Mouse (Mus musculus) embryonic facial prominence, embryonic 14.5 days (tissue): ENCODE measurements around the gene Reep6. TPM values are rescaled to one million over a fixed set of nuclear protein-coding genes. Genes with fewer than 3 reads are reported as not detected.
A peak's percentile ranks its signal among the peaks of the same experiment; 100 is the strongest.

Experiments
- ATAC-seq: fragments of 200-750 bp; cut with Nextera tagmentation; 2 replicates; pipeline ENCODE4 v1.8.0; 2017; ENCODE audit warnings: low read depth, moderate number of reproducible peaks, moderate TSS enrichment
- DNase-seq: peaks from one replicate; pipeline ENCODE4 v3.0.0-alpha.2; 2015; ENCODE audit warnings: low spot score
- H3K27ac ChIP-seq: fragments of 300-500 bp; sonication (generic); replicated peaks from 2 replicates; pipeline ENCODE4 v1.5.1; 2014; ENCODE audit warnings: low read depth, mild to moderate bottlenecking, low read length, moderate library complexity
- H3K27me3 ChIP-seq: fragments of 300-500 bp; sonication (generic); replicated peaks from 2 replicates; pipeline ENCODE4 v1.6.1; 2014; ENCODE audit warnings: low read length; ENCODE audit not compliant: control insufficient read depth, insufficient read depth
- H3K36me3 ChIP-seq: fragments of 300-500 bp; sonication (generic); 2 replicates; pipeline ENCODE4 v1.6.1; 2014; ENCODE audit warnings: low read length, mixed read lengths; ENCODE audit not compliant: control insufficient read depth, insufficient read depth
- H3K4me1 ChIP-seq: fragments of 300-500 bp; sonication (generic); 2 replicates; pipeline ENCODE4 v1.6.1; 2014; ENCODE audit warnings: antibody characterized with exemption, low read length; ENCODE audit not compliant: control insufficient read depth, insufficient read depth
- H3K4me2 ChIP-seq: fragments of 300-500 bp; sonication (generic); 2 replicates; pipeline ENCODE4 v1.6.1; 2014; ENCODE audit warnings: low read depth, mild to moderate bottlenecking, low read length, moderate library complexity, mixed read lengths
- H3K4me3 ChIP-seq: fragments of 300-500 bp; sonication (generic); 2 replicates; pipeline ENCODE4 v1.5.1; 2014; ENCODE audit warnings: low read depth, mild to moderate bottlenecking, low read length
- H3K9ac ChIP-seq: fragments of 300-500 bp; sonication (generic); 2 replicates; pipeline ENCODE4 v1.6.1; 2014; ENCODE audit warnings: low read depth, mild to moderate bottlenecking, low read length, moderate library complexity, mixed read lengths
- H3K9me3 ChIP-seq: fragments of 300-500 bp; sonication (generic); 2 replicates; pipeline ENCODE4 v1.6.1; 2016; ENCODE audit warnings: low read length; ENCODE audit not compliant: control insufficient read depth
- WGBS: fragments of 180-500 bp; shearing (Covaris S2); extraction: QIAGEN DNeasy Blood & Tissue Kit; methylation state at CpG from one replicate; pipeline ENCODE4 v1.1.7; 2014; 5-methylcytosine and 5-hydroxymethylcytosine counted together
- polyA plus RNA-seq: library from polyadenylated mRNA; unstranded; fragments of >200 nt; fragmentation: Nextera tagmentation; extraction: Ambion mirVana; gene quantifications from 2 replicates; pipeline ENCODE4 v1.2.1, GENCODE M21; 2014

Gene Reep6
- polyA plus RNA-seq, 1 experiment from 2014 or later: 5.6 TPM

DNA sequence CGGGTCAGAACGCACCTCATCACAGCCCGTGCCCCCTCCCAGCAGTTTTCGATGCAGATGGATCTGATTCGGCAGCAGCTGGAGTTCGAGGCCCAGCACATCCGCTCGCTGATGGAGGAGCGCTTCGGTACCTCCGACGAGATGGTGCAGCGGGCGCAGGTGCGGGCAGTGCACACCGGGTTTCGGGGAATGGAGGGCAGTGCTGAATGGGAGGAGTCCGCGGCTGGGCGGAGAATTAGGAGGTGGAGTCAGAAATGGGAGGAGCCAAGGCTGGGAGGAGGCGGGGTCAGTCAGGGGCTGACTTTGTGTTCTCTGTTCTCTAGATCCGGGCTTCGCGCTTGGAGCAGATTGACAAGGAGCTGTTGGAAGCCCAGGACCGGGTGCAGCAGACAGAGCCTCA, 24.9 kb upstream of the Reep6 start:
- no peak for DNase-seq
- Histone ChIP-seq H3K4me3 (no peak overlapping the region), H3K4me2 (no peak overlapping the region), H3K36me3 (peaks cover 28% of the 10 kb centered on the region; the same call in 1 of the 2 replicates), H3K27me3 (peaks cover 46% of the 10 kb centered on the region), H3K27ac (no peak overlapping the region), H3K9ac (0 out of 2 replicates have a peak overlapping the region, but pooled peaks have one; percentile 5), H3K9me3 (no peaks in the 10 kb centered on the region), H3K4me1 (no peaks in the 10 kb centered on the region)
- no peak for ATAC-seq
- WGBS: 14% methylated on average over 25 of the region's 25 CpGs

DNA sequence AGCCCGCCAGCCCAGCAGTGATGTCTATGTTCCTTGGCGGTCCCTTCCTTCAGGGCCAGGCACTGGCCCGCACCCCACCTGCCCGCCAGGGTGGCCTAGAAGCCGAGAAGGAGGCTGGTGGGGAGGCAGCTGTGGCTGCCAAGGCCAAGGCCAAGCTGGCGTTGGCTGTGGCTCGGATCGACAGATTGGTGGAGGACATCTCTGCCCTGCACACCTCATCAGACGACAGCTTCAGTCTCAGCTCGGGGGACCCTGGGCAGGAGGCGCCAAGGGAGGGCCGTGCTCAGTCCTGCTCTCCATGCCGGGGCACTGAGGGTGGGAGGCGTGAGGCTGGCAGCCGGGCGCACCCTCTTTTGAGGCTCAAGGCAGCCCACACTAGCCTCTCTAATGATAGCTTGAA, 18.2 kb upstream of the Reep6 start:
- WGBS: 84% methylated on average over 15 of the region's 16 CpGs
- Histone ChIP-seq H3K4me2 (no peak overlapping the region), H3K9me3 (no peaks in the 10 kb centered on the region), H3K4me1 (no peaks in the 10 kb centered on the region), H3K36me3 (peaks cover 28% of the 10 kb centered on the region; the same call in 1 of the 2 replicates), H3K9ac (no peak overlapping the region), H3K27me3 (peaks cover 65% of the 10 kb centered on the region), H3K4me3 (no peak overlapping the region), H3K27ac (no peak overlapping the region)
- DNase-seq (no peak), ATAC-seq (no peak)

DNA sequence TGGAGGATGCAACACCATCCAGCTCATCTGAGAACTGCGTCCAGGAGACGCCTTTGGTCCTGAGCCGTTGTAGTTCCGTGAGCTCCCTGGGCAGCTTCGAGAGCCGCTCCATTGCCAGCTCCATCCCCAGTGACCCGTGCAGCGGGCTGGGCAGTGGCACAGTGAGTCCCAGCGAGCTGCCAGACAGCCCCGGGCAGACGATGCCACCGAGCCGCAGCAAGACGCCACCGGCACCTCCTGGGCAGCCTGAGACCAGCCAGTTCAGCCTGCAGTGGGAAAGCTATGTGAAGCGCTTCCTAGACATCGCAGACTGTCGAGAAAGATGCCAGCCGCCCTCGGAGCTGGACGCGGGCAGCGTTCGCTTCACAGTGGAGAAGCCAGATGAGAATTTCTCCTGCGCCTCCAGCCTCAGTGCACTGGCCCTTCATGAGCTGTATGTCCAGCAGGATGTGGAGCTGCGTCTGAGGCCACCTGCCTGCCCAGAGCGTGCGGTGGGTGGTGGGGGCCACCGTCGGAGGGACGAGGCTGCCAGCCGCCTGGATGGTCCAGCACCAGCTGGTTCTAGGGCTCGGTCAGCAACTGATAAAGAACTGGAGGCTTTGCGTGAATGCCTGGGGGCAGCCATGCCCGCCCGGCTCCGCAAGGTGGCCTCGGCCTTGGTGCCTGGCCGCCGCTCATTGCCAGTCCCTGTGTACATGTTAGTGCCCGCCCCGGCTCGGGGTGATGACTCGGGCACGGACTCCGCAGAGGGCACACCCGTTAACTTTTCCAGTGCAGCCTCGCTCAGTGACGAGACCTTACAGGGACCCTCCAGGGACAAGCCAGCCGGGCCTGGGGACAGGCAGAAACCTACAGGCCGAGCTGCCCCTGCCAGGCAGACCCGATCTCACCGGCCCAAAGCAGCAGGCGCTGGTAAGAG, 16.9 kb upstream of the Reep6 start:
- ATAC-seq: no peak
- Histone ChIP-seq H3K27me3 (peaks cover 73% of the 10 kb centered on the region), H3K9me3 (no peaks in the 10 kb centered on the region), H3K27ac (no peak overlapping the region), H3K4me2 (no peak overlapping the region), H3K4me1 (no peaks in the 10 kb centered on the region), H3K4me3 (no peak overlapping the region), H3K36me3 (peaks cover 24% of the 10 kb centered on the region; the same call in 1 of the 2 replicates), H3K9ac (0 out of 2 replicates have a peak overlapping the region, but pooled peaks have one; percentile 11)
- 62% methylated on average over 51 of the region's 54 CpGs for WGBS
- no peak for DNase-seq

DNA sequence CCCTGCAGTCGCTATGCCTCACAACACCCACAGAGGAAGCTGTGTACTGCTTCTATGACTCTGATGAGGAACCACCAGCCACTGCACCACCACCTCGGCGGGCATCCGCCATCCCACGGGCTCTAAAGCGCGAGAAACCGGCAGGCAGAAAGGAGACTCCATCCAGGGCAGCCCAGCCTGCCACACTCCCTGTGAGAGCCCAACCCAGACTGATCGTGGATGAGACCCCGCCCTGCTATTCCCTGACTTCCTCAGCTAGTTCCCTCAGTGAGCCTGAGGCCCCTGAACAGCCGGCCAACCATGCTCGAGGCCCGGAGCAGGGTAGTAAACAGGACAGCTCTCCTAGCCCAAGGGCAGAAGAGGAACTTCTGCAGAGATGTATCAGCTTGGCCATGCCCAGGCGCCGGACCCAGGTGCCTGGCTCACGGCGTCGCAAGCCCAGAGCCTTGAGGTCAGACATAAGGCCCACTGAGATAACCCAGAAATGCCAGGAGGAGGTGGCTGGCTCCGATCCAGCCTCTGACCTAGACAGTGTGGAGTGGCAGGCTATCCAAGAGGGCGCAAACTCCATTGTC, 16.0 kb upstream of the Reep6 start:
- no peaks in the 10 kb centered on the region for H3K9me3 ChIP-seq
- no peak overlapping the region for H3K4me3 ChIP-seq
- no peaks in the 10 kb centered on the region for H3K4me1 ChIP-seq
- ATAC-seq: no peak
- H3K27me3 ChIP-seq: peaks cover 73% of the 10 kb centered on the region
- H3K9ac ChIP-seq: 0 out of 2 replicates have a peak overlapping the region, but pooled peaks have one; percentile 6
- H3K36me3 ChIP-seq: peaks cover 21% of the 10 kb centered on the region; the same call in 1 of the 2 replicates
- no peak overlapping the region for H3K27ac ChIP-seq
- no peak for DNase-seq
- WGBS: 45% methylated on average over 13 of the region's 20 CpGs
- no peak overlapping the region for H3K4me2 ChIP-seq

DNA sequence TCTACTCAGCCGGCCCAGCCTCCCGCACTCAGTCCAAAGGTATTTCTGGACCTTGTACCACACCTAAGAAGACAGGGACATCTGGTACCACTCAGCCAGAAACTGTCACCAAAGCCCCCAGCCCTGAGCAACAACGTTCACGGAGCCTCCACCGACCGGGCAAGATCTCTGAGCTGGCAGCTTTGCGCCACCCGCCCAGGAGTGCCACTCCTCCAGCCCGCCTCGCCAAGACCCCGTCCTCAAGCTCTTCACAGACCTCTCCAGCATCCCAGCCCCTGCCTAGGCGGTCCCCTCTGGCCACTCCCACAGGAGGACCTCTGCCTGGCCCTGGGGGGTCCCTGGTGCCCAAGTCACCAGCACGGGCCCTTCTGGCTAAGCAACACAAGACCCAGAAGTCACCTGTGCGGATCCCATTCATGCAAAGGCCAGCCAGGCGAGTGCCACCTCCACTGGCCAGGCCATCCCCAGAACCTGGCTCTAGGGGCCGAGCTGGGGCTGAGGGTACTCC, 15.2 kb upstream of the Reep6 start:
- peaks cover 67% of the 10 kb centered on the region for H3K27me3 ChIP-seq
- ATAC-seq (no peak), DNase-seq (no peak)
- peaks cover 17% of the 10 kb centered on the region; the same call in 1 of the 2 replicates for H3K36me3 ChIP-seq
- 56% methylated on average over 15 of the region's 16 CpGs for WGBS
- no peak overlapping the region for H3K4me2 ChIP-seq
- H3K4me3 ChIP-seq: no peak overlapping the region
- 0 out of 2 replicates have a peak overlapping the region, but pooled peaks have one; percentile 6 for H3K9ac ChIP-seq
- no peaks in the 10 kb centered on the region for H3K9me3 ChIP-seq
- peaks cover 2% of the 10 kb centered on the region; the same call in 1 of the 2 replicates for H3K4me1 ChIP-seq
- no peak overlapping the region for H3K27ac ChIP-seq

DNA sequence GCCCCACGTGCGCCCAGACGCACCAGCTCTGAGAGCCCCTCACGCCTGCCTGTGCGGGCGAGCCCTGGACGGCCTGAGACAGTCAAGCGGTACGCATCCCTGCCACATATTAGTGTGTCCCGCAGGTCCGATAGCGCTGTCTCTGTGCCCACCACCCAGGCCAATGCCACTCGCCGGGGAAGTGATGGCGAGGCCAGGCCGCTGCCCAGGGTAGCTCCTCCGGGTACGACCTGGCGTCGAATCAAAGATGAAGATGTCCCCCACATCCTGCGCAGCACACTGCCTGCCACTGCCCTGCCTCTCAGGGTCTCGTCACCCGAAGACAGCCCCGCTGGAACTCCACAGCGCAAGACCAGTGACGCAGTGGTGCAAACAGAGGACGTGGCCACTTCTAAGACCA, 14.4 kb upstream of the Reep6 start:
- Histone ChIP-seq H3K9me3 (no peaks in the 10 kb centered on the region), H3K36me3 (peaks cover 16% of the 10 kb centered on the region; the same call in 1 of the 2 replicates), H3K27ac (no peak overlapping the region), H3K4me3 (no peak overlapping the region), H3K4me2 (no peak overlapping the region), H3K9ac (no peak overlapping the region), H3K4me1 (peaks cover 3% of the 10 kb centered on the region; the same call in 1 of the 2 replicates), H3K27me3 (peaks cover 67% of the 10 kb centered on the region)
- whole genome bisulfite sequencing: 58% methylated on average over 21 of the region's 27 CpGs
- no peak for ATAC-seq
- no peak for DNase-seq

DNA sequence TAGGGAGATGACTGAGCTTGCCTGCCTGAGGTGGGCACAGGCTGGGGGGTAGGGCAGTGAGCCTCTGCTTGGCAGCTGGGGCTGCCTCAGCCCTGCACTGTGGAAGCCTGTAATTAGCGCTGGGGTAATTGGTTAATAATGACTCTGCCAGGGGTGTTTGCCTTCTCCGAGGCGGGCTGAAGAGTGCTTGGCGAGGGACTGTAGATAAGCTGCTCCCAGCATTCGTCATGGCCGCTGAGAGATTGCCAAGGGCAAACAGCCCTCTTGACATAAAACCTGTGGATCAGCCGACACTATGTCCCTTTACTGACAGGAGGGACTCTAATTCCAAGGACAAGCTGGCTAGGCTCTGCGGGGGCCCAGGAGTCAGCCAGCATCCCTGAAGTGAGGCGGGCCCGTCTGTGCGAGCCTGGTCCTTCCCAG, 13.4 kb upstream of the Reep6 start:
- H3K4me1 ChIP-seq: peaks cover 3% of the 10 kb centered on the region; the same call in 1 of the 2 replicates
- DNase-seq (no peak), ATAC-seq (no peak)
- H3K4me2 ChIP-seq: no peak overlapping the region
- WGBS: 31% methylated on average over 11 of the region's 11 CpGs
- no peaks in the 10 kb centered on the region for H3K9me3 ChIP-seq
- no peak overlapping the region for H3K27ac ChIP-seq
- H3K4me3 ChIP-seq: no peak overlapping the region
- peaks cover 15% of the 10 kb centered on the region; the same call in 1 of the 2 replicates for H3K36me3 ChIP-seq
- H3K9ac ChIP-seq: no peak overlapping the region
- peaks cover 60% of the 10 kb centered on the region for H3K27me3 ChIP-seq

DNA sequence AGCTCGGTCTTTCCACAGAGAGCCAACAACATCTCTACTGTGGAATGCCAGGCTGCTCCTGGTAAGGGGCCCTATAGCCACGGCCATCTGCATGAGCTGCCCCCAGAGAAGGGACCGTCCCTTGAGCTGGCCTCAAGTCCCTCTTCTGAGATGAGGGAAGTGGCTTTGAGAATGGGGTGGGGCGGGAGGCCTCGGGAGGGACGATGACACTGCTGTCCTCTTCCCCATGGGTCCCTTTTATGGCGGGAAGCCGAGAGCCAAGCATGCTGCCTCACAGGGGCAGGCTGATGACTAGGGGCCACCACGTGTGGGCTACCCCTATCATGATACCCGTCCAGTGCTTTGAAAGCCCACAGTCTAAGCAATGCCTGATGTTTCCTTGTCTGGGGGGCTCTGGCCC, 12.7 kb upstream of the Reep6 start:
- DNase-seq: no peak
- Histone ChIP-seq H3K9ac (no peak overlapping the region), H3K36me3 (peaks cover 10% of the 10 kb centered on the region; the same call in 1 of the 2 replicates), H3K9me3 (no peaks in the 10 kb centered on the region), H3K4me2 (no peak overlapping the region), H3K4me3 (no peak overlapping the region), H3K4me1 (peaks cover 3% of the 10 kb centered on the region; the same call in 1 of the 2 replicates), H3K27me3 (peaks cover 53% of the 10 kb centered on the region), H3K27ac (no peak overlapping the region)
- WGBS: 56% methylated on average over 9 of the region's 10 CpGs
- no peak for ATAC-seq
